Mouse (Mus musculus) urinary bladder, postnatal 36 days (tissue): ENCODE data around the gene Hfe2.

Experiments
- DNase-seq, 2 experiments: peaks; one replicate each; pipeline ENCODE4 v3.0.0; 2022; ENCODE audit warnings: low spot score in 2 of 2, mixed read lengths in 1 of 2

The Hfe2 gene

DNA sequence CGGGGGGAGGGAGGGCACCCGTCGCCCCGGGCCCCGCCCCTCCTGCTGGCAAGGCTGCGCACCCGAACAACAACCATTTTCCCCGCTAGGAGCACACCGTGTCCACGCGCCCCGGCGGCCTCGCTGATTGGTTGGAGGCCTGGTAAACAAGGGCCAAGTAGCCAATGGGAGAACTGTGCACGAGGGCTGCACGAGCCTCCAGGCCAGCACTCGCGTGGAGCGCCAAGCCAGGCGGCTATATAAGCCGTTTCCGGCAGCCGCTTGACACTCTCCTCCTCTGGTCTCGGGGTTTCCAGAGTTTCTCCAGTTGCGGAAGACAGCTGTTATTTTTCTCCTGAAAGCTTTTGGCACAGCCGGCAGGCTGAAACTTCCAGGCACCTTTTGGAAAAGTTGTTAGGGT is 32.7 kb downstream of the Hfe2 start, which contains the start of gene Txnip:
Txnip (plus strand) TSS at position 264 of the 400 bp plus-strand sequence.
- DNase-seq = peak; percentile 100

DNA sequence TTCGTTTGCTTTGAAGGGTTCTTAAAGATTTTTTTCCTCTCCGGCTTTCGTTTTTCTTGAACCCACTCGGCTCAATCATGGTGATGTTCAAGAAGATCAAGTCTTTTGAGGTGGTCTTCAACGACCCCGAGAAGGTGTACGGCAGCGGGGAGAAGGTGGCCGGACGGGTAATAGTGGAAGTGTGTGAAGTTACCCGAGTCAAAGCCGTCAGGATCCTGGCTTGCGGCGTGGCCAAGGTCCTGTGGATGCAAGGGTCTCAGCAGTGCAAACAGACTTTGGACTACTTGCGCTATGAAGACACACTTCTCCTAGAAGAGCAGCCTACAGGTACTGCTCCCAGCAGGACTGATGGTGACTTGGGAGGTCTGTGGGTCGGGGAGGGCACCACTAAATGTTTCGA is 33.2 kb downstream of the Hfe2 start:
- no peak for DNase-seq

DNA sequence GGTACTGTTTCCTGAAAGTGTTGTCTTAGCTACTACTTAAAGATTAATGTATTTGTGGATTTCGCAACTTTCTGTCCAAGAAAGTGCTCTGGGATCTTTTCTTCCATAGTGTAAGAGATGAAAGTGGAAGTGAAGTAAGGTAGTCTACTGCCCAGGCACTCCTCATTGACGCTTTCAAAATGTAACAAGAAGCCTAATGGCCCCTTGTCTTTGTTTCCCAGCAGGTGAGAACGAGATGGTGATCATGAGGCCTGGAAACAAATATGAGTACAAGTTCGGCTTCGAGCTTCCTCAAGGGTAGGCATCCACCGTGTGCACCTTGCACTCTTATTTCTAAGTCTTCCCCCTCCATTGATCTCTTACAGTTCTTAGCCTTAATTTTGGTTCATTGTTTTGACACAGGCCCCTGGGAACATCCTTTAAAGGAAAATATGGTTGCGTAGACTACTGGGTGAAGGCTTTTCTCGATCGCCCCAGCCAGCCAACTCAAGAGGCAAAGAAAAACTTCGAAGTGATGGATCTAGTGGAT is 33.8 kb downstream of the Hfe2 start:
- DNase-seq = no peak

DNA sequence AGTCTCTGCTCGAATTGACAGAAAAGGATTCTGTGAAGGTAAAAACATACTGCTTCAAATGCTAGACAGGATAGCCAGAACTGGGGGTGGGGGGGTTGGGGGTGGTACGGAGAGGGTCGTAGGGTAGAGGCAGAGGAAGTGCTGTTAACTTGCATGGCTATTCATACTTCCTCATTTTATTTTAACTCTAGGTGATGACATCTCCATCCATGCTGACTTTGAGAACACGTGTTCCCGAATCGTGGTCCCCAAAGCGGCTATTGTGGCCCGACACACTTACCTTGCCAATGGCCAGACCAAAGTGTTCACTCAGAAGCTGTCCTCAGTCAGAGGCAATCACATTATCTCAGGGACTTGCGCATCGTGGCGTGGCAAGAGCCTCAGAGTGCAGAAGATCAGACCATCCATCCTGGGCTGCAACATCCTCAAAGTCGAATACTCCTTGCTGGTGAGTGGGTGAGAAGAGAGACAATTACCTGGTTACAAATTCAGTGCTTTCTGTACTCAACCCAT is 34.5 kb downstream of the Hfe2 start:
- DNase-seq = no peak

DNA sequence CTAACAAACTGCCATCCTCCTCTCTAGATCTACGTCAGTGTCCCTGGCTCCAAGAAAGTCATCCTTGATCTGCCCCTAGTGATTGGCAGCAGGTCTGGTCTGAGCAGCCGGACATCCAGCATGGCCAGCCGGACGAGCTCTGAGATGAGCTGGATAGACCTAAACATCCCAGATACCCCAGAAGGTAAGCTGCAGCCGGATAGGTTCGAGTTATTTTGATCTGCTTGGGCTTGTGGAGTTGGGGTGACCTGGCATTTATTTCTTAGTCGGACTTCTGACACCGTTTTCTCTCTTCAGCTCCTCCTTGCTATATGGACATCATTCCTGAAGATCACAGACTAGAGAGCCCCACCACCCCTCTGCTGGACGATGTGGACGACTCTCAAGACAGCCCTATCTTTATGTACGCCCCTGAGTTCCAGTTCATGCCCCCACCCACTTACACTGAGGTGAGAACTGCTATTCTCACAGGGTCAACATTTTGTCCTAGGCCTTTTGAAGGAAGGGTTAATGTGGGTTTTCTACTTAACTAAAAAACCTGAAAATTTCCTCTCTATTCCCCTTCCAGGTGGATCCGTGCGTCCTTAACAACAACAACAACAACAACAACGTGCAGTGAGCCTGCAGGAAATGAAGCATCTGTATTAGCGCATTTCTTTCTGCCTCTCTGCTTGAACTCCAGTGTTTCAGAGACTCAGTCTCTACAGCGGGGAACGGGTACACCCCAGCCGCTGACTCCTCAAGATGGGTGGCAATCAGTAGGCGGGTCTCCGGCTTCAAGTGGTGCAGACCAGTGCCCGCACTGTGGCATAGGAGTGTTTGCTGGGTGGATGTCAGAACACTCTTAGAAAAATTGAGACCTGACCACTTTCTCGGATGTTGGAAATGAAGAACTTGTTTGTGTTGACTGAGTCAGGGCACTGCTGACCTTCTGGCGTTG is 35.2 kb downstream of the Hfe2 start:
- no peak for DNase-seq

DNA sequence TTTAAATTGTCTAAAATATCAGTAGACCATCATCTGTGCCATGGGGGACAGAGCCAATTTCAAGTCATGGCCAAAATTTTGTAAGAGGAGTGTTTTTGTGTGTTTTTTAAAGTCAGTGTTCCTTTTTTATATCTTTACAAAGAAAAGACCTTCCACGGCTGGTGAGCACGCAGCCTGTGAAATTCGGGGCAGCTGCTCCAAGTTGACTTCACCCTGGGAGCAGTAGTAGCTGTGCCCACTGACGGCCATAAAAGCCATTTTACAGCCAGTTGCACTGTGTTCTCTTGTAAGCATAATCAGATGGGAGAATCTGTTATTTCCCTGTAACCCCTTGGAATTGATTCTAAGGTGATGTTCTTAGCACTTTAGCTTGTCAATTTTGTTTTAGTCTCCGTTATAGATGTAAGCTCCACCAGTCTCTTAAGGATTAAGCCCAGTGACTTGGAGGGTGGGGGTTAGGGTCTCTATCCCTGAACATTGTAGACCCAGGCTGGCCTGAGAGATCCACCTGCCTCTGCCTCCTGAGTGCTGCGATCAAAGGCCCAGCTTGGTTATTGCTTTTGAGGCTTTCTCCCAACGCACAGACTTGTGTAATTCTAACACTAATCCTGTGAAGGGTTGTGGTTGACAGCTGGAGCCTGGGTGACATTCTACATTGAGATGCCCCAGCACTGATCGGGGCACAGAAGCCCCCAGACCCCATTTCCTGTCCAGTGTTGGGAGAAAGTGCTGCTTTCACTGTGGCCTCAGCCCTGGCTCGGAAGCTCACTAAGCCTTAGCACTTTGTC is 36.1 kb downstream of the Hfe2 start:
- no peak for DNase-seq

DNA sequence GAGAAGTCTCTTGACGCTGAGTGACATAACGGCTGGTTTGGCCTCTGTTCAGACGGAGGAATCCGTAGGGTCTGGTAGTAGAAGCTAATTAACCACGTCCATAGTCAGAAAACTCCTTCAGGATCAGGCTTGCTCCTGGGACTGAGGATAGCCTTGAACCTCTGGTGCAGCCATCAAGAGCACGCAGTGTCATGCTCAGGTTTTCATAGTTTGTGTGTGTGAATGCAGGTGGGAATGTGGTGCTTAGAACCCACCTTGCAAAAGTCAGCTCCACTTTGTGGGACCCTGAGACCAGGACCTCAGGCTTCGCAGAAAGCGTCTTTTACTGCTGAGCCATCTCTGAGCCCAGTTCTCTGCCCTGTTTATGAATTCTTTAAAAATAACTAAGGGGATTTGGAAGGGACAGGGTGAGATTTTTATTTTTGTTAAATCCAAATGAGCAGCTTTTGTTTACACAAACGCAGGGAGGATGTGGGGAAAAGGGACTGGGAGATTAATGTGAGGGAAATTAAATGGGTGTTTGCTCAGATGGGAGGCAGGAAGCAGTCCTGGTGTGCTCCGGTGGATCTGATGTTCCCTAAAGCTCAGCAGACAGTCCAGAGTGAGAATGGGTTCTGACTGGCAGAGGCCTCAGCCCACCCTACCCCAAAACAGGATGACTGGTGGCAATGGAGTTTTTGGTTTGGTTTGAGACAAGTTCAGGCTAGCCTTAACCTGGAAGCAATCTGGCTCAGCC is 37.1 kb downstream of the Hfe2 start:
- peak in 1 of 2 experiments; percentile 70 for DNase-seq

DNA sequence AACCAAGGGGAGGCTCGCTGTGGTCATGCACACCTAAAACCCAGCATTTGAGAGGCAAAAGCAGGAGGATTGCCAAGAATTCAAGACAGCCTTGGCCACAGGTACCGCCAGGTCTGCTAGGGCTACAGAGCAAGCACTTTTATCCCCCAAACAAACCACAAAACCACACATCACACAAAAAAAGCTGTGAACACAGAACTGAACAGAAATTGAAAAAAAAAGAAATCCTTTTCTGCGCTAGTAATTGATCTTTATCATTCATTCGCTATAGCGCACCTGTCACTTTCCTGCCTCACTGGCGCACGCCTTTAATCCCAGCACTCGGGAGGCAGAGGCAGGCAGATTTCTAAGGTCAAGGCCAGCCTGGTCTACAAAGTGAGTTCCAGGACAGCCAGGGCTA is 38.3 kb downstream of the Hfe2 start:
- no peak for DNase-seq

DNA sequence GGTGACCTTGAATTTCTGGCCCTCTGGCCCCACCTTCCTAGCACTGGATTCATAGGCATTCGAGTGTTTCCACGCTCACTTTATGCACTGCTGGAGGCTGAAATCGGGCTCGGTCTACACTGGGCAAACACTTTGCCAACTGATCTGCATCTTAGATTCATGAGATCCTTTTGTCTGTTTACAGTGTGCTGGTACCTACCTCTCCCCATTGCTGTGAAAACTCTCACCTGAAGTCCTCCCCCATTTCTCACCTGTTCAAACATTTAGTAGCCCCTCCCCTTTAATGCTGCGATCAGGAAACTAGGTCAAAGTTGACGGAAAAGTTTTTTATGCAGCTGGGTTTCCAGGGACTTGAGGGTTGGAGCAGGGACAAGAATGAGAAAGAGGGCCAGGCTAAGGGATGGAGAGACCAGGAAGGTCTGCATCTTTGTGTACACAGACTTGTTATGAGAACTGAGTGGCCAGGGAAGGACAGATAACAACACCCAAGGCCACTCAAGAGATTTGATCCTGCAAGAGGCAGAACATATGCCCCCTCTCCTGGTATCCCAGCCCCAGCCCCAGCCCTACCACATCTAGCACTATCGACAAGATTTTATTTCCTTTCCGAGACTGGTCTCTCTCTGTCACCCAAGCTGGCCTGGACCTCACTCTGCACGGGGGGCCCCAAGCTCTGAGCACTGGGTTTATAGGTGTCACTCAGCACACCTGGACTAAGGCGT is 39.1 kb downstream of the Hfe2 start:
- DNase-seq = no peak

DNA sequence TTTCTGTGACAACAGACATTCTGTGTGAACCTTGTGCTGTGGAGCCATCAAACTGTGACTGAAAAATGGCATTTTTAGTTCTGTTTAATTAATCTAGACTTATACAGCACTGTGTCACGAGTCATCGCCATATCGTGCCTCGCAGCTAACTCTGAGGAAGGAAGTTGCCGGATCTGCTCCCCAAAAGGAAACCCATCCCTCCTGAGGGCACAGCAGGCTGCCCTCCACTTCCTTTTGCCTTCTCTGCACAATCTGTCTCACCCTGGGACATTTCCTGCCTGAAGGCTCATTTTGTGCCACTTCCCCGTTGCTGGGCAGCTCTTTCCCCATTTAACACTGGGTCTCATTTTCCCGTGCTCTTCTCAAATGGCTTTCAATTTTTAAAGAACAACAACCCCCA is 39.7 kb downstream of the Hfe2 start:
- no peak for DNase-seq

DNA sequence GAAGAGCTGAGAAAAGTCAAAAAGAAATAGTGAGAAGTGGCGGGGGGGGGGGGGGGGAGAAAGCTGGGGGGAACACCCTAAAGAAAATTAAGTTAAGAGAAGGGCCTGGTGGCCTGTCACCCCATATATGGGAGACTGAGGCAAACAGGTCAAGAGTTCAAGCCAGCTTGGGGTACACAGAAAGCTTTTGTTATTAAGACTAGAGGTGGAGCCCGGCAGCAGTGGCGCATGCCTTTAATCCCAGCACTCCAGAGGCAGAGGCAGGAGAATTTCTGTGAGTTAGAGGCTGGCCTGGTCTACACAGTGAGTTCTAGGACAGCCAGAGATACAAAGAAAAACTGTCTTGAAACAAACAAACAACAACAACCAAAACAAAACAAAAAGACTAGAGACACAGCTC is 40.1 kb downstream of the Hfe2 start:
- no peak for DNase-seq

DNA sequence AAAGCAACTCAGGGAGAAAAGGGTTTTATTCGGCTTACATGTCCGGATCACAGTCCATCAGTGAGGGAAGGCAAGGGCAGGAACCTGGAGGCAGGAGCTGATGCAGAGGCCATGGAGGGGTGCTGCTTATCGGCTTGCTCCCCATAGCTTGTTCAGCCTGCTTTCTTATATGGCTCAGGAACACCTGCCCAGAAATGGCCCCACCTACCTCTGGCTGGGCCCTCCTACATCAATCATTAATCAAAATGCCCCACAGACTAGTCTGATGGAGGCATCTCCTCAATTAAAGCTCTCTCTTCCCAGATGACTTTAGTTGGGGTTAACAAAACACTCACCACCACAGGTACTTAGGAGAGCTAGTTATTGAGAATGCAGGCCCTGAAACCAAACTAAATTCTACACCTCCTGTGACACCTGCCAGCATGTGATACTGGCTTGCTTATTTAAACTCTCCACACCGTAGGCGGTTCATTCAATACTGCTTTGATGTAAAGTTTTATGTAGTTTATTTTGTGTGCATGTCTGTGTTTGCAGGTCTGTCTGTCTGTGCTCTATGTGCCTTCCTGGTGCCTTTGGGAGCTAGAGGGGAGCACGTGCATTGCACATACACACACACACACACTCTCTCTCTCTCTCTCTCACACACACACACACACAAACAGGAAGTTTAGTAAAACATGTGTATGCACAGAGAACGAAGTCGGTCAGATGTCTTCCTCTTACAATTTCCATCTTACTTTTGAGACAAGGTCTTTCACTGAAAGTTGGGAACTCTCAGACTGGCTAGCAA is 41.9 kb downstream of the Hfe2 start:
- DNase-seq = no peak

DNA sequence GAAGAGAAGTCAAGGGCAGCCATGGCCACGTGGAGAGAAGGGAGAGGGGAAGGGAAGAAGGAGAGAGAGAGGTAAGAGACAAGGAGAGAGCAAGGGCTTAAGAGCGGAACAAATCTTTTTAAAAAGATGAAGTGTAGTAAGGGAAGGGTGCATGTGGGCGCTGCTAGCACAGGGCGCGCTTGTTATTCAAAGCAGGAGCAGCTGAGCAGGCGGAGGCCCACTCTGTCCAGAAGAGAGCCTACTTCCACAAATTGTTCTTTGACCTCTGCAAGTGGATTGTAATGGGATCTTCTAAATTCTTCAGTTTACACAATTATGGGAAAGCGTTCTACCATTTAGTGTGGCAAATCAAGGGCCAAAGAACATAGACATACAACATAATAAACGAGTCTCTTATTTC is 43.6 kb downstream of the Hfe2 start:
- no peak for DNase-seq

DNA sequence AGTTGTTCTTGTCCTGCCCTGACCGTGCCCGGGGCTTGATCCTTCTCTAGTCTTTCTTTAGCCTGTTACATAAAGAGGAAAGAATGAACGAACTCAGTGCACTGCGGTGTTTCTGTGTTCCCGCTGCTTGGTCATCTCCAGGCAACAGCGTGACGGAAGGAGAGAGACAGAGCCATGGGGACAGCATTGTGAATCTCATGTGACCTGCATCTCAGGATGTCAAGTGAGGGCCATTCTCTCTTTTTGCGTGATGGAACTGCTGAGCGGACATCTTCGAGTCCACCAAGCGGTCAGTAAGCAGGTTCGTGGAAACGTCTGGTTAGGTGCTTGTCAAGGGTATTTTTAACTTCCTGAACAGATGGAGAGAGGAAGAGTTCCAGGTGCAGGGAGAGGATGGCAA is 44.5 kb downstream of the Hfe2 start:
- no peak for DNase-seq

DNA sequence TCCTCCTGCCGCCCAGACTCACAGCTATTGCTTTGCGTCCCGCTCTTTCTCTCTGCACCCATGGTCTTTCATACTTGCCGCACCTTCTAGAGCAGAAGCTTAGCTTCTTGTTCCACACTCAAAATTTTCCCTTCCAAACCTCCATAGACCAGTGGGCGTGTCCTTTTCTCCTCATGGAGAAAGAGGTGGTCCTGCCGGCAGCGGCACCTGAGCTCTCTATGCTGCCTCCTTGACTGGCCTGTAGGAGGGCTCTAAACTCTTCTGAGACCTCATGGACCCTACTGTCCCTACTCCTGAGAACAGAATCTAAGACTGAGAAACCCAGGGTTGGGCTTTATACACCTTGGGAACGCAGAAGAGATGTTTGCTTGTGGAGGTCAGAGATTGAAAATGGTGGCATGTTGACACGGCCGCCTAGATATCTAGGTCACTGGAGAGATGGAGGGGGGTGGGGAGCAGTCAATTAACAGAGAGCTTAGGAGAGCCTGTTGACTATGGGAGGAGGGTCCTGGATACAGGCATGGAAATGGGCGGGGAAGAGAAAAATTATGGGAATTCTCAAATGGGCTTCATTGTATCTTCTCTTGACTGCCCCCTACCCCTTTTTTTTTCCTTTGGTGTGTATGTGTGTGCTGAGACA is 45.1 kb downstream of the Hfe2 start:
- no peak for DNase-seq

DNA sequence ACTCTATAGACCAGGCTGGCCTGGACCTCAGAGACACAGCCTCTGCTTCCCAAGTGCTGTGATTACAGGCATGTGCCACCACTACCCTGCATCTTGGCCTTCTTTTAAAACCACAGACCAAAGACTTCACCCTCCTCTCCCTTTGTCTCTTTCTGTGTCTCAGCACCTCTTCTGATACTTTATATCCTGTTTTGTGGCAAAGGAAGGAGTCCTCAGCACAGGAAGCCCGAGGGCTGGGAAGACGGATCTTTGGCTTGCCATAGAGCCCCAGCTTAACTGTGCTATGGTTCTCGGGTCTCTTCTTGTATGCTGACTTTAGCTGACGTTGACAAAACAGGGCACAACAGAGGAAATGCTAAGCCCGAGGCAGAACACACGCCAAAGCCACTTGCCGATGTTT is 45.7 kb downstream of the Hfe2 start:
- no peak for DNase-seq

DNA sequence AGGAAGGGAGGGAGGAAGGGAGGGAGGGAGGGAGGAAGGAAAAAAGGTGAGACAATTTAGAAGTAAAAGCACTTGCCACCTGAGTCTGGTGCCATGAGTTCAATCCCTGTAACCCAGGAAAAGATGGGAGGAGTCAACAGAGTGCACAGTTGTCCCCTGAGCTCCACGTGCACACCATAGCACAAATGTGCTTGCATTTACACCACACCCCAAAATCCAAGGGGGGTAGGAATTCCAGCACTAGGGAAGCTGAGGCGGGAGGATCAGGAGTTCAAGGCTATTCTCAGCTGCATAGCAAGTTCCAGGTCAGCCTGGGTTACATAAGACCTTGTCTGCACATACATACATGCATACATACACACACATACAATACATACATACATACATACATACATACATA is 46.4 kb downstream of the Hfe2 start:
- no peak for DNase-seq

DNA sequence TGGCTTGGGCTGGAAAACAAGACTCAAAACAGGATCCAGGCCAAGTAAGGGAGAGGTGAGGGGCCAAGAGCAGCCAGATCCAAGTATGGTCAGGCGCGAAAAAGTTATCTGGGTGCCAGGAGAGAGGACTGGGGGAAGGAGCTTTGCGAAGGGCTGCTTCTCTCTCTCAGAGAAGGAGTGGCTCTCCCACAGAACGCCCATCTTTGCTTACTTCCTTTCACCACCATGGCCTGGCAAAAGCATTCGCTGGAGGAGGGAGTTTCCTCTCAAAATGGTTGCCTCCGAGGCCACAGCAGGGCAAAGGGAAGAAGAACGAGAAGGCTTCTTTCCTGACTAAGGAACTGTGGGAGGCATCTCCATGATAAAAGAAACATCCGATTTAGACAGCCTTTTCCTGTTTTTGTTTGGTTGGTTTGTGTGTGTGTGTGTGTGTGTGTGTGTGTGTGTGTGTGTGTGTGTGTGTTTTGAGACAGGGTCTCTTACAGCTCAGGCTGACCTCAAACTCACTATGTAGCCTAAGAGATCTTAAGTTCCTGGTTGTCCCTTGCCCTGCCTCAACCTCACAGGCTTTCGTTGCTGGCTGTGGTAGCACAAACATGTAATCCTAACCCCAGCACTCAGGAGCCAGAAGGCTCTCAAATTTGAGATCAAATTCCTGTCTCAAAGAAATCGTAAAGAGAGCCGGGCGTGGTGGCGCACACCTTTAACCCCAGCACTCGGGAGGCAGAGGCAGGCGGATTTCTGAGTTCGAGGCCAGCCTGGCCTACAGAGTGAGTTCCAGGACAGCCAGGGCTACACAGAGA is 47.1 kb downstream of the Hfe2 start:
- DNase-seq = no peak
